Mouse (Mus musculus) macrophage (primary cell): Measurements from ENCODE around the gene Fsd1. TPM values are rescaled to one million over a fixed set of nuclear protein-coding genes. Genes with fewer than 3 reads are reported as not detected.
A peak's percentile ranks its signal among the peaks of the same experiment; 100 is the strongest.

Source experiments
- H3K27ac ChIP-seq: fragments of 350-480 bp; formaldehyde crosslinking; 2 replicates; pipeline ENCODE4 v1.9.0; 2021
- H3K36me3 ChIP-seq: fragments of 350-480 bp; formaldehyde crosslinking; 2 replicates; pipeline ENCODE4 v1.9.0; 2021; ENCODE audit errors: inconsistent target
- H3K4me3 ChIP-seq: fragments of 350-480 bp; formaldehyde crosslinking; 2 replicates; pipeline ENCODE4 v1.9.0; 2021; ENCODE audit errors: inconsistent target
- H3K79me2 ChIP-seq: fragments of 350-480 bp; formaldehyde crosslinking; 2 replicates; pipeline ENCODE4 v1.9.0; 2021; ENCODE audit errors: inconsistent target
- WGBS: methylation state at CpG from one replicate; pipeline ENCODE4 v1.1.7; 2026; ENCODE audit warnings: inconsistent platforms; ENCODE audit not compliant: missing documents; 5-methylcytosine and 5-hydroxymethylcytosine counted together
- polyA plus RNA-seq: library from polyadenylated mRNA; stranded (reverse); fragments of 250-400 nt; gene quantifications from 3 replicates; pipeline ENCODE4 v1.2.4, GENCODE M21; 2018; ENCODE audit warnings: inconsistent platforms

The Fsd1 gene
- polyA plus RNA-seq, 1 experiment from 2014 or later = not detected

DNA sequence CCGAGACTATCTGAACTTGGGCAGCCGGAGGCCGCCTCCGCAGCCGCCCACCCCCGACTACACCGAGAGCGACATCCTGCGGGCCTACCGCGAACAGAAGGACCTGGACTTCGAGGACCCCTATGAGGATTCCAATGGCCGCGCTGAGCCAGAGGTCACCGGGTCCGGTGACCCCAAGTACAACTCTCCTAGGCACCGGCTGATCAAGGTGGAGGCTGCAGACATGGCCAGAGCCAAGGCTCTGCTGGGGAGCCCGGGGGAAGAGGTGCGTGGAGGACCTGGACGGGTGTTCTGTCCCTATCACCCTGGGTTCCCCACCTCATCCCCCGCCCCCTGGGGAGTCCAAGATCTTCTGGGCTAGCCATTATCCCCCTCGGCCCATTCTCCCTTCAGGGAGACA, 14.9 kb upstream of the Fsd1 start:
- no peak overlapping the region for H3K27ac ChIP-seq
- H3K4me3 ChIP-seq = no peak overlapping the region
- H3K36me3 ChIP-seq = peaks cover 17% of the 10 kb centered on the region; the same call in 1 of the 2 replicates
- H3K79me2 ChIP-seq = no peaks in the 10 kb centered on the region
- WGBS = 46% methylated on average over 19 of the region's 22 CpGs

- no peak overlapping the region for H3K4me3 ChIP-seq
- no peaks in the 10 kb centered on the region for H3K79me2 ChIP-seq
- WGBS = 27% methylated on average over 12 of the region's 13 CpGs
- H3K36me3 ChIP-seq = no peaks in the 10 kb centered on the region
- H3K27ac ChIP-seq = no peak overlapping the region
Observed at GRCm38 (mm10) chr17:55976255-55976862, 9.9 kb upstream of the Fsd1 start.

DNA sequence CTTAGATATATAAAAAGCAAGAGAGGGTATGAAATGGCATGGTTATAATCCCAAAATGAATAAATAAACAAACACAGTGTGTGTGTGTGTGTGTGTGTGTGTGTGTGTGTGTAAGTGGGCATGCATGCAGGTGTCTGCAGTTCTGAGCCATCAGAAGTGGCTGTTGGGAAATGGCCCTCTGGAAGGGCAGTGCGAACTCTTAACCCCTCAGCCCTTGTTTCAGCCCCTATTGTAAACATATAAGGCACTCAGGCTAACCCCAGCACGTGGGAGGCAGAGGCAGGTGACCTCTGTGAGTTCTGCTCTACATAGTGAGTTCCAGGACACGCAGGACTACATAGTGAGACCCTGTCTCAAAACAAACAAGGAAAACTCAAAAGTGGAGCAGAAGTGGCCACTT, 9.0 kb upstream of the Fsd1 start:
- H3K79me2 ChIP-seq = no peaks in the 10 kb centered on the region
- H3K36me3 ChIP-seq = no peaks in the 10 kb centered on the region
- H3K4me3 ChIP-seq = no peak overlapping the region
- no peak overlapping the region for H3K27ac ChIP-seq
- 81% methylated on average over 3 of the region's 3 CpGs for WGBS

DNA sequence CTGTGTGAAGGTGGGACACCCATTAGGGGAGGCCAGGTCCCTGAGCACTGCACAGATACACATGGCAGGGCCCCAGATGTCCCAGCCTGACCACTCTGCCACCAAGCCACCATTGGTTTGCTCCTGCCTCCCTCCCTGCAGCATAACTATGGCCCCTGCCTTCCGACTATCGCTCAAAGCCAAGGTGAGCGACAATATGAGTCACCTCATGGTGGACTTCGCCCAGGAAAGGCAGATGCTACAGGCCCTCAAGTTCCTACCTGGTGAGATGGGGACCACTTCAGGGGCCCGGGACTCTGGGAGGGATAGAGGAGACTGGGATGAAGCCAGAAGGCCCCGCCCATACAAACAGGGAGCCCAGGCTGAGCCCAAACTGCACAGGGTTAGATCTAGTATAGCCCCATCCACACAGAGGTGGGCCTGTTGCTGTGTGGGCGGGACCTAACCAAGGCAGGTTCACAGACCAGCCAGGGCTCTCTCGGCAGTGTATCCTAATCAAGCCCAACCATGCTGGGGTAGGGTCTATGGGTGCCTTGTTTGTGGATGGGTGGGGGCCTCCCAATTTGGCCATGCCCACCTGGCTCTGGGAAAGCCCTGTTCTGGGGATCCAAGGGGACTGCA, 4.1 kb downstream of the Fsd1 start:
- no peak overlapping the region for H3K27ac ChIP-seq
- H3K4me3 ChIP-seq = no peak overlapping the region
- no peaks in the 10 kb centered on the region for H3K36me3 ChIP-seq
- no peaks in the 10 kb centered on the region for H3K79me2 ChIP-seq
- WGBS = 88% methylated on average over 8 of the region's 8 CpGs

GRCm38 (mm10) chr17:55996007-55996406, 9.7 kb downstream of the Fsd1 start:
- Histone ChIP-seq H3K79me2 (no peaks in the 10 kb centered on the region), H3K36me3 (no peaks in the 10 kb centered on the region), H3K27ac (no peak overlapping the region), H3K4me3 (no peak overlapping the region)
- 92% methylated on average over 14 of the region's 15 CpGs for WGBS

- Histone ChIP-seq H3K4me3 (no peak overlapping the region), H3K27ac (no peak overlapping the region)
- WGBS = 32% methylated on average over 29 of the region's 30 CpGs
Observed at GRCm38 (mm10) chr17:55999794-56000499, 13.6 kb downstream of the Fsd1 start.

DNA sequence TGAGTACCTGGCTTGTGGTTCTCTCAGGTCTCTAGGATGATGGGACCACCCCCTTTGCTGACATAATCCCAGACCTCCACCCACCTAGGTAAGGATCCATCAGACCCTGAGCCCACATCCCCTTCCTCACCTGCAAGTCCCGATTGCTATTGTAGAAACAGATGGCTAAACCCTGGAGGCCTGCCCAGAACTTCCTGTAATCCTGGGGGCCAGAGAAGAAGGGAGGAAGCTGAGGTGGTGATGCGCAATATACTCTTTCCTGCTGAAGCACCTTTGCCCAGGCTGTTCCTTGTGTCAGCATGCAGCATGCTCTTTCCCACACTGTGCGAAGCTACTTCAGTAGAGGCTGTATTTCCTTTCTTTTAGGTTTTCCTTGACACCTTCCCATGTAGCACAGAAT, 16.7 kb downstream of the Fsd1 start:
- H3K27ac ChIP-seq = no peak overlapping the region
- H3K36me3 ChIP-seq = no peaks in the 10 kb centered on the region
- H3K79me2 ChIP-seq = no peaks in the 10 kb centered on the region
- H3K4me3 ChIP-seq = no peak overlapping the region
- WGBS = 46% methylated on average over 3 of the region's 3 CpGs

More at GRCm38 (mm10) chr17:55999794-56000499, 13.6 kb downstream of the Fsd1 start:
- Histone ChIP-seq H3K79me2 (no peaks in the 10 kb centered on the region), H3K36me3 (no peaks in the 10 kb centered on the region)

DNA sequence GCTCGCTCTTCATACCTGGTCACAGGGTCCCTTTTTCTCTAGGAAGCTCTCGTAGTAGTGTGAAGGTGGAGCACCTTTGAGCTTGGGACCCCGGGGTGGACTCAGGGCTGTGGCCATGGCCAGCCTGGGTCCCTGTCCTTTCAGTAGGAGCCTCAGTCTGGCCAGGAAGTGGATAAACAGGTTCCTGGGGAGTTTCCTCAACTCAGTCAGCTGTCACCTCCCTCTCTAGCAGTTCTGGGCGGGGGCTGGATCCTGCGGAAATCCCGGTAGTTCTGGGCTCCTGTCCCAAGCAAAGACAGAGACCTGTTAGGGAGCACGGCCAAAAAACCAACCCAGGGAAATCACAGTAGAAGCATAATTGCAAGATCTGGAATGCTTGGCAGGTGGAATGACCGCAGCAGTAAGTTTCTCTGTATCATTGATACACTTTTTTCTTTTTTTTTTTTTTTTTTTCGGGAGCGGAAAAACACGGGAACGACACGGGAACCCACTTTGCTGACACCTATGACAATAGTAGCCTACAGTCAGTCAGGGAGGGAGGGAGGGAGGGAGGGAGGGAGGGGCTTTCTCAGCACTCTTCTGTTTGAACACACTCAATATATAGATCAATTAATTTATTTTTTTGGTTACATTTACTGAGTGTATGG, 19.2 kb downstream of the Fsd1 start, which contains the start of the genes Stap2 and Mpnd:
Gene Stap2 (minus strand): TSS at position 170 of the 647 bp plus-strand sequence.
Gene Mpnd (plus strand): TSS at position 297 of the 647 bp plus-strand sequence.
- H3K27ac ChIP-seq = no peak within 1 kb of the TSS
- H3K79me2 ChIP-seq = peaks cover 9% of the 10 kb centered on the region; the same call in 1 of the 2 replicates
- H3K36me3 ChIP-seq = no peaks in the 10 kb centered on the region
- WGBS = 53% methylated on average over 7 of the region's 13 CpGs
- H3K4me3 ChIP-seq = no peak within 1 kb of the TSS

DNA sequence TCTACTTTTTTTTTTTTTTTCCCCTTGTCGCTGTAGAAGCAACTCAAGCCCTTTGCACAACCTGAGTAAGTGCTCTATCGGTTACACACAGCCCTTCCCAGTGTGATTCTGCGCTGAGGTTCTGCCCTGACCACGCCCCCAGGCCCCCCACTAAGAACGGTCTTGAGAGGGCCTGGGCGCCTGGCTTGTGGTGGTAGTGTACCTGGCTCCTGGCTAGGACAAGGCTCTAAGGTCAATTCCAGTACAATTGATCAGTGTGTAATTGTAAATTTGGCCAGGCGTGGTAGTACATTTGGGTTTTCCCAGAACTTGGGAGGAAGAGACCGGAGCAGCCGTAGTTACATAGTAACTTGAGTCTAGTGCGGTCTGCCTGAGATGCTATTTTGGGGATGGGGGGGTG, 20.6 kb downstream of the Fsd1 start:
- peaks cover 14% of the 10 kb centered on the region; the same call in 1 of the 2 replicates for H3K79me2 ChIP-seq
- WGBS = 98% methylated on average over 9 of the region's 10 CpGs

GRCm38 (mm10) chr17:56007444-56008355, 21.4 kb downstream of the Fsd1 start:
- no peak overlapping the region; the same call in 1 of the 2 replicates for H3K4me3 ChIP-seq
- peaks cover 7% of the 10 kb centered on the region; the same call in 1 of the 2 replicates for H3K36me3 ChIP-seq
- WGBS = 47% methylated on average over 10 of the region's 14 CpGs
- peaks cover 14% of the 10 kb centered on the region; the same call in 1 of the 2 replicates for H3K79me2 ChIP-seq
- no peak overlapping the region for H3K27ac ChIP-seq

More for the DNA sequence above, 20.6 kb downstream of the Fsd1 start:
- Histone ChIP-seq H3K4me3 (no peak overlapping the region), H3K36me3 (peaks cover 7% of the 10 kb centered on the region; the same call in 1 of the 2 replicates), H3K27ac (no peak overlapping the region)

GRCm38 (mm10) chr17:56008356-56009087, 22.2 kb downstream of the Fsd1 start:
- Histone ChIP-seq H3K36me3 (peaks cover 7% of the 10 kb centered on the region; the same call in 1 of the 2 replicates), H3K79me2 (peaks cover 14% of the 10 kb centered on the region; the same call in 1 of the 2 replicates), H3K4me3 (peak overlapping the region; percentile 54), H3K27ac (peak overlapping the region; percentile 75)
- whole genome bisulfite sequencing = under 1% methylated on average over 21 of the region's 21 CpGs

DNA sequence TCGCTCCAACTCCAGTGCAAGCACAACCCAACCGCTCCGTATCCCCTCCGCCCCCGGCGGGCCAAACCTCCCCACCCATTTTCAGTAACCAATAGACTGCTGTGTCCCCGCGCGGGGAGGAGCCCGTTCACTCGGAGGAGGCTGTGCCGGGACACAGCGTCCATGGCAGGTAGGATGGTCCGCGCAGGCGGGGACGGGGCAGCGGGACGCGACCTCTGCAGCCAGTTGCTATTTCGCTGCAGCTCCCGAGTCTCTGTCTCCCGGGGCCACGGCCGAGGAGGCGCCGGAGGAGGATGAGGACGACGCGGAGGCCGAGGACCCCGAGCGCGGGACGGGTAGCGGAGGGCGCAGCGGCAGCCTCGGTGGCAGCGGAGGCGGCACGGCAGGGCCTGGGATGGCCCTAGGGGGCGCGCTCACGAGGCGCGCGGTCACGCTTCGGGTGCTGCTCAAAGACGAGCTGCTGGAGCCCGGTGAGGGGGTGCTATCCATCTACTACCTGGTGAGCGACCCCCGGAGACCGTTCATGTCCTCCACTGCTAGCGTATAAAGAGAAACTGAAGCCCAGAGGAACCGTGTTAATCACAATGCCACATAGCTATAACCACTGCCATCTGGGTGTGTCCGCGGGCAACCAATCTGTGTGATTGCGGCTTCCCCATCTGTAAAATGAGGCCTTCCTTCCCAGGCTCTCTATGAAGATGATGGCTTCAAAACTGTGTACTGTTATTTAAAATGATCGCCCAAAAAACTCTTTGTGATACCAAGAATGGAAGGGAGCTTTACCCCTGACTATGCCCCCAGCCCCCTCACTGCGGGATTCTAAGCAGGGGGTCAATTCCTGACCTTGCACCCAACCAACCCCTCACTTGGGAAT, 23.0 kb downstream of the Fsd1 start:
- WGBS = under 1% methylated on average over 57 of the region's 62 CpGs
- peak overlapping the region; percentile 54 for H3K4me3 ChIP-seq
- H3K36me3 ChIP-seq = peaks cover 7% of the 10 kb centered on the region; the same call in 1 of the 2 replicates
- H3K27ac ChIP-seq = peak overlapping the region; percentile 75
- H3K79me2 ChIP-seq = peaks cover 14% of the 10 kb centered on the region; the same call in 1 of the 2 replicates
